Mouse (Mus musculus) cerebellum, postnatal 14 days (tissue): ENCODE data around the gene Nfib.
"Not testable (repeated sequence)": the region's sequence is repeated elsewhere in the genome, so short reads cannot be mapped to it uniquely, and the experiment has no call there.

ENCODE experiments used
- DNase-seq, 2 experiments: peaks; one replicate each; pipeline ENCODE4 v3.0.0; 2021; ENCODE audit warnings: mixed read lengths in 2 of 2

The Nfib gene

GRCm38 (mm10) chr4:82283536-82283935 lies 422.0 kb downstream of the Nfib start:
- DNase-seq = no peak

- no peak for DNase-seq
Observed at GRCm38 (mm10) chr4:82275996-82276395, 429.6 kb downstream of the Nfib start.

- DNase-seq = no peak
Observed at GRCm38 (mm10) chr4:82273049-82273754, 432.3 kb downstream of the Nfib start.

GRCm38 (mm10) chr4:82272099-82272498 lies 433.5 kb downstream of the Nfib start:
- DNase-seq = no peak

- no peak for DNase-seq
Observed at GRCm38 (mm10) chr4:82271547-82271946, 434.0 kb downstream of the Nfib start.

- peak; percentile 38 to 42 for DNase-seq
Observed at GRCm38 (mm10) chr4:82267832-82268778, 437.4 kb downstream of the Nfib start.

- no peak for DNase-seq
Observed at GRCm38 (mm10) chr4:82266066-82266619, 439.4 kb downstream of the Nfib start.

- DNase-seq = not testable (repeated sequence)
Observed at GRCm38 (mm10) chr4:82258545-82258944, 447.0 kb downstream of the Nfib start.

GRCm38 (mm10) chr4:82252054-82252453 lies 453.5 kb downstream of the Nfib start:
- no peak for DNase-seq

- DNase-seq = no peak
Observed at GRCm38 (mm10) chr4:82250355-82250659, 455.2 kb downstream of the Nfib start.

- DNase-seq = no peak
Observed at GRCm38 (mm10) chr4:82249518-82250354, 455.8 kb downstream of the Nfib start.

- DNase-seq = no peak
Observed at GRCm38 (mm10) chr4:82248961-82249360, 456.6 kb downstream of the Nfib start.

GRCm38 (mm10) chr4:82248031-82248430 lies 457.5 kb downstream of the Nfib start:
- no peak for DNase-seq

- DNase-seq = no peak
Observed at GRCm38 (mm10) chr4:82246290-82246689, 459.3 kb downstream of the Nfib start.
